Mouse (Mus musculus): Measurements from ENCODE around the gene Vsx2. TPM values are rescaled to one million over a fixed set of nuclear protein-coding genes. Genes with fewer than 3 reads are reported as not detected.
"Not testable (repeated sequence)": the region's sequence is repeated elsewhere in the genome, so short reads cannot be mapped to it uniquely, and the experiment has no call there.

Vsx2 gene
- polyA plus RNA-seq (2016; fragmentation: Nextera tagmentation; extraction: Ambion mirVana): 0.84 and 0.92 TPM in 2 replicates

GRCm38 (mm10) chr12:84569336-84569970, at the start of gene Vsx2:
TSS of gene Vsx2 (plus strand) at chr12:84569762.
- Histone ChIP-seq H3K27me3 (peaks cover 91% of the 10 kb centered on the region), H3K4me1 (peaks cover 22% of the 10 kb centered on the region), H3K4me2 (replicated peaks) (peak within 1 kb of the TSS; percentile 39), H3K36me3 (no peaks in the 10 kb centered on the region), H3K4me3 (peak within 1 kb of the TSS; percentile 25), H3K27ac (replicated peaks) (no peak within 1 kb of the TSS), H3K9me3 (no peaks in the 10 kb centered on the region), H3K9ac (replicated peaks) (no peak within 1 kb of the TSS)
- WGBS: under 1% methylated on average over 25 of the region's 25 CpGs
- ATAC-seq (ENCODE audit: low FRiP score, low read depth): no peak

- WGBS: 48% methylated on average over 3 of the region's 3 CpGs
- no peak overlapping the region for H3K4me3 ChIP-seq
- no peak for ATAC-seq (ENCODE audit: low FRiP score, low read depth)
- H3K9ac ChIP-seq (replicated peaks): no peak overlapping the region
- H3K9me3 ChIP-seq: no peaks in the 10 kb centered on the region
- H3K27me3 ChIP-seq: peaks cover 4% of the 10 kb centered on the region; the same call in 1 of the 2 replicates
- no peak overlapping the region for H3K4me2 ChIP-seq (replicated peaks)
- H3K36me3 ChIP-seq: no peaks in the 10 kb centered on the region
- no peak overlapping the region for H3K27ac ChIP-seq (replicated peaks)
- peaks cover 17% of the 10 kb centered on the region for H3K4me1 ChIP-seq
These were observed 45.8 kb upstream of the Vsx2 start for GRCm38 (mm10) chr12:84523728-84524127.

- Histone ChIP-seq H3K27ac (replicated peaks) (no peak overlapping the region), H3K36me3 (no peaks in the 10 kb centered on the region), H3K27me3 (peaks cover 7% of the 10 kb centered on the region; the same call in 1 of the 2 replicates), H3K4me1 (peaks cover 17% of the 10 kb centered on the region), H3K9ac (replicated peaks) (no peak overlapping the region), H3K9me3 (no peaks in the 10 kb centered on the region), H3K4me2 (replicated peaks) (no peak overlapping the region), H3K4me3 (no peak overlapping the region)
- no peak for ATAC-seq (ENCODE audit: low FRiP score, low read depth)
- WGBS: 70% methylated on average over 11 of the region's 11 CpGs
These were observed 45.2 kb upstream of the Vsx2 start for GRCm38 (mm10) chr12:84524147-84525050.

- Histone ChIP-seq H3K27ac (replicated peaks) (no peak overlapping the region), H3K36me3 (no peaks in the 10 kb centered on the region), H3K27me3 (peaks cover 7% of the 10 kb centered on the region; the same call in 1 of the 2 replicates), H3K9me3 (no peaks in the 10 kb centered on the region), H3K4me2 (replicated peaks) (no peak overlapping the region), H3K9ac (replicated peaks) (no peak overlapping the region), H3K4me3 (no peak overlapping the region), H3K4me1 (peaks cover 17% of the 10 kb centered on the region)
- ATAC-seq (ENCODE audit: low FRiP score, low read depth): no peak
- 91% methylated on average over 12 of the region's 12 CpGs for WGBS
These were observed 44.1 kb upstream of the Vsx2 start for GRCm38 (mm10) chr12:84525422-84525821.

- no peaks in the 10 kb centered on the region for H3K9me3 ChIP-seq
- H3K27ac ChIP-seq (replicated peaks): no peak overlapping the region
- H3K9ac ChIP-seq (replicated peaks): no peak overlapping the region
- peaks cover 38% of the 10 kb centered on the region for H3K4me1 ChIP-seq
- H3K4me3 ChIP-seq: no peak overlapping the region
- 0 out of 2 replicates have a peak, but pooled peaks cover 3% of the 10 kb centered on the region for H3K36me3 ChIP-seq
- WGBS: 86% methylated on average over 5 of the region's 5 CpGs
- no peak overlapping the region for H3K4me2 ChIP-seq (replicated peaks)
- H3K27me3 ChIP-seq: peaks cover 11% of the 10 kb centered on the region
- ATAC-seq (ENCODE audit: low FRiP score, low read depth): no peak
These were observed 39.1 kb upstream of the Vsx2 start for GRCm38 (mm10) chr12:84530426-84530825.

- peaks cover 19% of the 10 kb centered on the region for H3K27me3 ChIP-seq
- no peak overlapping the region for H3K4me3 ChIP-seq
- 31% methylated on average over 13 of the region's 13 CpGs for WGBS
- 0 out of 2 replicates have a peak, but pooled peaks cover 3% of the 10 kb centered on the region for H3K36me3 ChIP-seq
- H3K4me1 ChIP-seq: peaks cover 36% of the 10 kb centered on the region
- H3K9ac ChIP-seq (replicated peaks): no peak overlapping the region
- H3K9me3 ChIP-seq: no peaks in the 10 kb centered on the region
- H3K27ac ChIP-seq (replicated peaks): peak overlapping the region; percentile 82
- peak; percentile 91 for ATAC-seq (ENCODE audit: low FRiP score, low read depth)
- H3K4me2 ChIP-seq (replicated peaks): no peak overlapping the region
These were observed 37.4 kb upstream of the Vsx2 start for GRCm38 (mm10) chr12:84531906-84532829.

GRCm38 (mm10) chr12:84532830-84533199, 36.7 kb upstream of the Vsx2 start:
- no peak for ATAC-seq (ENCODE audit: low FRiP score, low read depth)
- Histone ChIP-seq H3K36me3 (0 out of 2 replicates have a peak, but pooled peaks cover 3% of the 10 kb centered on the region), H3K9ac (replicated peaks) (no peak overlapping the region), H3K4me2 (replicated peaks) (no peak overlapping the region), H3K9me3 (no peaks in the 10 kb centered on the region), H3K4me1 (peaks cover 36% of the 10 kb centered on the region), H3K27me3 (peaks cover 19% of the 10 kb centered on the region), H3K4me3 (no peak overlapping the region), H3K27ac (replicated peaks) (peak overlapping the region; percentile 82)
- 53% methylated on average over 8 of the region's 8 CpGs for WGBS

- Histone ChIP-seq H3K27ac (replicated peaks) (no peak overlapping the region), H3K27me3 (peaks cover 27% of the 10 kb centered on the region), H3K4me2 (replicated peaks) (no peak overlapping the region), H3K9me3 (no peaks in the 10 kb centered on the region), H3K4me3 (no peak overlapping the region), H3K9ac (replicated peaks) (no peak overlapping the region), H3K36me3 (0 out of 2 replicates have a peak, but pooled peaks cover 3% of the 10 kb centered on the region), H3K4me1 (peaks cover 45% of the 10 kb centered on the region)
- 73% methylated on average over 7 of the region's 7 CpGs for WGBS
- ATAC-seq (ENCODE audit: low FRiP score, low read depth): no peak
These were observed 35.7 kb upstream of the Vsx2 start for GRCm38 (mm10) chr12:84533706-84534486.

GRCm38 (mm10) chr12:84539537-84539936, 30.0 kb upstream of the Vsx2 start:
- not testable (repeated sequence) for ATAC-seq (ENCODE audit: low FRiP score, low read depth)
- WGBS: 90% methylated on average over 3 of the region's 3 CpGs

GRCm38 (mm10) chr12:84541391-84541958, 28.1 kb upstream of the Vsx2 start:
- peaks cover 24% of the 10 kb centered on the region for H3K27me3 ChIP-seq
- no peaks in the 10 kb centered on the region for H3K9me3 ChIP-seq
- H3K9ac ChIP-seq (replicated peaks): no peak overlapping the region
- H3K4me3 ChIP-seq: no peak overlapping the region
- H3K36me3 ChIP-seq: no peaks in the 10 kb centered on the region
- no peak; the same call in 1 of the 2 replicates for ATAC-seq (ENCODE audit: low FRiP score, low read depth)
- peaks cover 22% of the 10 kb centered on the region; the same call in 1 of the 2 replicates for H3K4me1 ChIP-seq
- 82% methylated on average over 11 of the region's 11 CpGs for WGBS
- H3K4me2 ChIP-seq (replicated peaks): no peak overlapping the region
- H3K27ac ChIP-seq (replicated peaks): no peak overlapping the region

More at GRCm38 (mm10) chr12:84539537-84539936, 30.0 kb upstream of the Vsx2 start:
- H3K27ac ChIP-seq (replicated peaks); H3K4me3 ChIP-seq; H3K36me3 ChIP-seq; H3K9me3 ChIP-seq; H3K4me2 ChIP-seq (replicated peaks); H3K9ac ChIP-seq (replicated peaks): not testable (repeated sequence)
- peaks cover 25% of the 10 kb centered on the region; the same call in 1 of the 2 replicates for H3K4me1 ChIP-seq
- H3K27me3 ChIP-seq: peaks cover 32% of the 10 kb centered on the region
